Mouse (Mus musculus): Measurements from ENCODE around the gene Fam241a. TPM values are rescaled to one million over a fixed set of nuclear protein-coding genes. Genes with fewer than 3 reads are reported as not detected.

Gene Fam241a
- polyA plus RNA-seq, 1 experiment from 2014 or later: 4.9 TPM

- H3K4me2 ChIP-seq (ENCODE audit: low read depth, low read length): peak overlapping the region; percentile 75
- H3K36me3 ChIP-seq (replicated peaks; ENCODE audit: control insufficient read depth, insufficient read depth, low read depth, low read length): no peaks in the 10 kb centered on the region
- WGBS: 32% methylated on average over 8 of the region's 8 CpGs
- no peaks in the 10 kb centered on the region for H3K27me3 ChIP-seq (ENCODE audit: control insufficient read depth, insufficient read depth, low read length)
- ATAC-seq (replicated peaks; ENCODE audit: insufficient number of reproducible peaks, low FRiP score, low TSS enrichment, low read depth) (peak; percentile 2; the same call in 1 of the 2 replicates), DNase-seq (ENCODE audit: low spot score) (no peak)
- peak overlapping the region; percentile 77 for H3K27ac ChIP-seq (replicated peaks; ENCODE audit: low read depth, low read length)
- no peaks in the 10 kb centered on the region for H3K9me3 ChIP-seq (replicated peaks; ENCODE audit: control insufficient read depth, low read length)
- H3K4me3 ChIP-seq (ENCODE audit: low read depth, low read length): peak overlapping the region; percentile 93
- peak overlapping the region; percentile 91 for H3K9ac ChIP-seq (replicated peaks; ENCODE audit: low read length)
- H3K4me1 ChIP-seq (ENCODE audit: control insufficient read depth, insufficient read depth, low read length): no peaks in the 10 kb centered on the region
These were observed 58.0 kb downstream of the Fam241a start for GRCm38 (mm10) chr3:127837972-127838644.

- Histone ChIP-seq H3K4me3 (ENCODE audit: low read depth, low read length) (peak within 1 kb of the TSS; percentile 93), H3K9me3 (replicated peaks; ENCODE audit: control insufficient read depth, low read length) (no peaks in the 10 kb centered on the region), H3K9ac (replicated peaks; ENCODE audit: low read length) (peak within 1 kb of the TSS; percentile 91), H3K36me3 (replicated peaks; ENCODE audit: control insufficient read depth, insufficient read depth, low read depth, low read length) (no peaks in the 10 kb centered on the region), H3K27me3 (ENCODE audit: control insufficient read depth, insufficient read depth, low read length) (no peaks in the 10 kb centered on the region), H3K4me1 (ENCODE audit: control insufficient read depth, insufficient read depth, low read length) (no peaks in the 10 kb centered on the region), H3K4me2 (ENCODE audit: low read depth, low read length) (peak within 1 kb of the TSS; percentile 75), H3K27ac (replicated peaks; ENCODE audit: low read depth, low read length) (peak within 1 kb of the TSS; percentile 77)
- under 1% methylated on average over 85 of the region's 89 CpGs for WGBS
- DNase-seq (ENCODE audit: low spot score) (peak; percentile 99), ATAC-seq (replicated peaks; ENCODE audit: insufficient number of reproducible peaks, low FRiP score, low TSS enrichment, low read depth) (peak; percentile 96)
These were observed 58.8 kb downstream of the Fam241a start, which contains the start of gene Ap1ar for GRCm38 (mm10) chr3:127837154-127837865. TSS of gene Ap1ar (minus strand) at chr3:127837523.

GRCm38 (mm10) chr3:127836798-127837153 is 59.3 kb downstream of the Fam241a start:
- Histone ChIP-seq H3K9ac (replicated peaks; ENCODE audit: low read length) (peak overlapping the region; percentile 91), H3K27me3 (ENCODE audit: control insufficient read depth, insufficient read depth, low read length) (no peaks in the 10 kb centered on the region), H3K36me3 (replicated peaks; ENCODE audit: control insufficient read depth, insufficient read depth, low read depth, low read length) (no peaks in the 10 kb centered on the region), H3K9me3 (replicated peaks; ENCODE audit: control insufficient read depth, low read length) (no peaks in the 10 kb centered on the region), H3K27ac (replicated peaks; ENCODE audit: low read depth, low read length) (peak overlapping the region; percentile 77; the same call in 1 of the 2 replicates), H3K4me2 (ENCODE audit: low read depth, low read length) (peak overlapping the region; percentile 75), H3K4me3 (ENCODE audit: low read depth, low read length) (peak overlapping the region; percentile 93), H3K4me1 (ENCODE audit: control insufficient read depth, insufficient read depth, low read length) (no peaks in the 10 kb centered on the region)
- WGBS: under 1% methylated on average over 17 of the region's 17 CpGs
- ATAC-seq (replicated peaks; ENCODE audit: insufficient number of reproducible peaks, low FRiP score, low TSS enrichment, low read depth) (peak; percentile 59), DNase-seq (ENCODE audit: low spot score) (peak; percentile 15)

- no peak overlapping the region for H3K4me2 ChIP-seq (ENCODE audit: low read depth, low read length)
- ATAC-seq (replicated peaks; ENCODE audit: insufficient number of reproducible peaks, low FRiP score, low TSS enrichment, low read depth): no peak
These were observed 60.5 kb downstream of the Fam241a start for GRCm38 (mm10) chr3:127835594-127835993.

GRCm38 (mm10) chr3:127834040-127834439 is 62.1 kb downstream of the Fam241a start:
- ATAC-seq (replicated peaks; ENCODE audit: insufficient number of reproducible peaks, low FRiP score, low TSS enrichment, low read depth) (no peak), DNase-seq (ENCODE audit: low spot score) (no peak)
- Histone ChIP-seq H3K9me3 (replicated peaks; ENCODE audit: control insufficient read depth, low read length) (no peaks in the 10 kb centered on the region), H3K27me3 (ENCODE audit: control insufficient read depth, insufficient read depth, low read length) (no peaks in the 10 kb centered on the region), H3K36me3 (replicated peaks; ENCODE audit: control insufficient read depth, insufficient read depth, low read depth, low read length) (no peaks in the 10 kb centered on the region), H3K4me3 (ENCODE audit: low read depth, low read length) (no peak overlapping the region), H3K4me1 (ENCODE audit: control insufficient read depth, insufficient read depth, low read length) (no peaks in the 10 kb centered on the region), H3K9ac (replicated peaks; ENCODE audit: low read length) (no peak overlapping the region), H3K4me2 (ENCODE audit: low read depth, low read length) (no peak overlapping the region), H3K27ac (replicated peaks; ENCODE audit: low read depth, low read length) (no peak overlapping the region)
- WGBS: 83% methylated on average over 4 of the region's 4 CpGs

More at GRCm38 (mm10) chr3:127835594-127835993, 60.5 kb downstream of the Fam241a start:
- H3K4me1 ChIP-seq (ENCODE audit: control insufficient read depth, insufficient read depth, low read length): no peaks in the 10 kb centered on the region
- H3K36me3 ChIP-seq (replicated peaks; ENCODE audit: control insufficient read depth, insufficient read depth, low read depth, low read length): no peaks in the 10 kb centered on the region
- no peak overlapping the region for H3K27ac ChIP-seq (replicated peaks; ENCODE audit: low read depth, low read length)
- 83% methylated on average over 6 of the region's 6 CpGs for WGBS
- H3K27me3 ChIP-seq (ENCODE audit: control insufficient read depth, insufficient read depth, low read length): no peaks in the 10 kb centered on the region
- no peak overlapping the region for H3K9ac ChIP-seq (replicated peaks; ENCODE audit: low read length)
- no peak for DNase-seq (ENCODE audit: low spot score)
- H3K4me3 ChIP-seq (ENCODE audit: low read depth, low read length): no peak overlapping the region
- H3K9me3 ChIP-seq (replicated peaks; ENCODE audit: control insufficient read depth, low read length): no peaks in the 10 kb centered on the region

- no peak overlapping the region for H3K27ac ChIP-seq (replicated peaks; ENCODE audit: low read depth, low read length)
- H3K4me1 ChIP-seq (ENCODE audit: control insufficient read depth, insufficient read depth, low read length): no peaks in the 10 kb centered on the region
- no peak overlapping the region for H3K4me3 ChIP-seq (ENCODE audit: low read depth, low read length)
- no peaks in the 10 kb centered on the region for H3K9me3 ChIP-seq (replicated peaks; ENCODE audit: control insufficient read depth, low read length)
- no peaks in the 10 kb centered on the region for H3K27me3 ChIP-seq (ENCODE audit: control insufficient read depth, insufficient read depth, low read length)
- H3K4me2 ChIP-seq (ENCODE audit: low read depth, low read length): no peak overlapping the region
- no peak overlapping the region for H3K9ac ChIP-seq (replicated peaks; ENCODE audit: low read length)
- no peaks in the 10 kb centered on the region for H3K36me3 ChIP-seq (replicated peaks; ENCODE audit: control insufficient read depth, insufficient read depth, low read depth, low read length)
- 69% methylated on average over 6 of the region's 6 CpGs for WGBS
- ATAC-seq (replicated peaks; ENCODE audit: insufficient number of reproducible peaks, low FRiP score, low TSS enrichment, low read depth) (no peak), DNase-seq (ENCODE audit: low spot score) (no peak)
These were observed 65.0 kb downstream of the Fam241a start for GRCm38 (mm10) chr3:127831079-127831478.

- H3K4me3 ChIP-seq (ENCODE audit: low read depth, low read length): no peak overlapping the region
- no peak overlapping the region for H3K9ac ChIP-seq (replicated peaks; ENCODE audit: low read length)
- H3K9me3 ChIP-seq (replicated peaks; ENCODE audit: control insufficient read depth, low read length): no peaks in the 10 kb centered on the region
- H3K4me2 ChIP-seq (ENCODE audit: low read depth, low read length): no peak overlapping the region
- no peak for DNase-seq (ENCODE audit: low spot score)
- 94% methylated on average over 10 of the region's 10 CpGs for WGBS
- H3K27ac ChIP-seq (replicated peaks; ENCODE audit: low read depth, low read length): no peak overlapping the region
- no peak for ATAC-seq (replicated peaks; ENCODE audit: insufficient number of reproducible peaks, low FRiP score, low TSS enrichment, low read depth)
- no peaks in the 10 kb centered on the region for H3K36me3 ChIP-seq (replicated peaks; ENCODE audit: control insufficient read depth, insufficient read depth, low read depth, low read length)
- no peaks in the 10 kb centered on the region for H3K4me1 ChIP-seq (ENCODE audit: control insufficient read depth, insufficient read depth, low read length)
- no peaks in the 10 kb centered on the region for H3K27me3 ChIP-seq (ENCODE audit: control insufficient read depth, insufficient read depth, low read length)
These were observed 65.9 kb downstream of the Fam241a start for GRCm38 (mm10) chr3:127830183-127830582.

- Histone ChIP-seq H3K4me3 (ENCODE audit: low read depth, low read length) (no peak overlapping the region), H3K4me1 (ENCODE audit: control insufficient read depth, insufficient read depth, low read length) (no peaks in the 10 kb centered on the region), H3K4me2 (ENCODE audit: low read depth, low read length) (no peak overlapping the region), H3K27me3 (ENCODE audit: control insufficient read depth, insufficient read depth, low read length) (no peaks in the 10 kb centered on the region), H3K27ac (replicated peaks; ENCODE audit: low read depth, low read length) (no peak overlapping the region), H3K9me3 (replicated peaks; ENCODE audit: control insufficient read depth, low read length) (no peaks in the 10 kb centered on the region), H3K9ac (replicated peaks; ENCODE audit: low read length) (no peak overlapping the region), H3K36me3 (replicated peaks; ENCODE audit: control insufficient read depth, insufficient read depth, low read depth, low read length) (no peaks in the 10 kb centered on the region)
- WGBS: 45% methylated on average over 7 of the region's 7 CpGs
- ATAC-seq (replicated peaks; ENCODE audit: insufficient number of reproducible peaks, low FRiP score, low TSS enrichment, low read depth) (no peak), DNase-seq (ENCODE audit: low spot score) (no peak)
These were observed 69.0 kb downstream of the Fam241a start for GRCm38 (mm10) chr3:127827123-127827522.

Measured in embryonic facial prominence, embryonic 11.5 days (tissue).